Mouse (Mus musculus): Measurements from ENCODE around the gene Rpl22l1.
"Not testable (repeated sequence)": the region's sequence is repeated elsewhere in the genome, so short reads cannot be mapped to it uniquely, and the experiment has no call there.

DNA sequence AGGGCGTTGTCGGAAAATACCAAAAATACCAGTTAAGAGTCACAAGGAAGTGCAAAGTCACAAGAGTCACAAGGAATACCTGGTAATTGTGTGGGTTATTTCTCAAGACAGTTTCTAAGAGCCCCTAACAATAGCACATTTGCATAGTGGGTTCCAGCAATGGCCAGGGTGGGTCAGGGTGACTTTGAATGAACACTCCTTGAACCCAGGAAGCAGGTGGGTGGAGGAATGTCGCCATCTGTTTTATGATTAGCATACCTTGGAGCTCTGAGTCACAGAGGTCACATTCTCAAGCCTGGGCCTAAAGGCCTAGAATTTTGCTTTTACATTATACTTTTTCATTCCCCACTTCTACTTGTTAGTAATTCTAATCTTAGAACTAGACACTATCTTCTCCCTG, 46.9 kb downstream of the Rpl22l1 start:
- not testable (repeated sequence) for TF ChIP-seq CTCF, EP300 (IDR thresholded peaks at IDR 0.05; ENCODE audit: low read depth)
